Mouse (Mus musculus): ENCODE data around the gene Dst.

DNA sequence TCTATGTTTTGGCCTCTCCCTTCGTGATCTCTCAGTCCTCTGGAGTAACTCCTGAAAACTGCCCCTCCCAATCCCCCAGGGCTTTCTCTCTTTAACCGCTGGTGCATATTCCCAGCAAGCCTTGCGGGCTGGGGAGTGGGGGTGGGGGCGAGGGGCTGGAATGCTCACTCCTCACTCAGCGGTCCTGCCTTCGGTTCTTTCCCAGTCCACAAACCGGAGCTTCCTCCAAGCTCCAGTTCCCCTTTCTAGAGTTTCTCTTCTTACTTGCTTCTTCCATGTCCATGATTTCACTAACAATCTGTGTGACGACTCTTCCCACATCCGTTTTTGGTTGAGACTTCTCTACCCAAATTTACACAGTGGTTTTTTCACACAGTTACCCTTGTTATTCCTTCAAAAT lies 4.4 kb upstream of the Dst start:
- TF ChIP-seq CTCF (IDR thresholded peaks at IDR 0.05) (no peak), EP300 (IDR thresholded peaks at IDR 0.05; ENCODE audit: insufficient read depth, low read depth, low read length) (no peak)
